Mouse (Mus musculus) brain, embryonic 14.5 days (tissue): ENCODE measurements around the gene Mki67.

Experiments
- CTCF ChIP-seq: fragments of 200-500 bp; IDR thresholded peaks from 2 replicates; pipeline ENCODE4 v1.5.1; 2012; ENCODE audit warnings: inconsistent platforms, mild to moderate bottlenecking, moderate library complexity, borderline replicate concordance; ENCODE audit not compliant: insufficient read depth, insufficient read length; ENCODE audit errors: extremely low read depth
- POLR2A ChIP-seq: fragments of 200-500 bp; IDR thresholded peaks from 2 replicates; pipeline ENCODE4 v1.6.1; 2012; ENCODE audit warnings: mild to moderate bottlenecking, inconsistent platforms, borderline replicate concordance; ENCODE audit not compliant: poor library complexity, insufficient read depth, insufficient read length, severe bottlenecking; ENCODE audit errors: extremely low read depth

GRCm38 (mm10) chr7:135704251-135704650 lies 11.9 kb downstream of the Mki67 start:
- TF ChIP-seq CTCF, result no peak
- TF ChIP-seq POLR2A, result no peak
